Mouse (Mus musculus): ENCODE data around the gene Mylip. TPM values are rescaled to one million over a fixed set of nuclear protein-coding genes. Genes with fewer than 3 reads are reported as not detected.

Mylip gene
- 34.4 TPM for polyA plus RNA-seq (2014; fragmentation: Illumina TruSeq; extraction: RNeasy Lipid Tissue Mini Kit (QIAGEN cat#74804); ENCODE audit: low read depth, low replicate concordance)

GRCm38 (mm10) chr13:45389448-45390311, at the start of gene Mylip:
Mylip (plus strand) TSS chr13:45389742.

Other genes starting within 250 kb of the Mylip start
- 7.2 TPM for gene Gmpr, start 117.7 kb downstream of the Mylip start, polyA plus RNA-seq (2014; fragmentation: Illumina TruSeq; extraction: RNeasy Lipid Tissue Mini Kit (QIAGEN cat#74804); ENCODE audit: low read depth, low replicate concordance)

Data from adipose tissue, adult 10 weeks (tissue).